Mouse (Mus musculus) naive thymus-derived CD4-positive, alpha-beta T cell, adult 2 months (primary cell): Measurements from ENCODE around the gene Ppara.
A peak's percentile ranks its signal among the peaks of the same experiment; 100 is the strongest.

Experiments
- DNase-seq: peaks from one replicate; pipeline ENCODE4 v3.0.0-alpha.2; 2011; ENCODE audit warnings: low read depth

The Ppara gene

GRCm38 (mm10) chr15:85705013-85705528 lies 29.7 kb upstream of the Ppara start:
- no peak for DNase-seq

- no peak for DNase-seq
Observed at GRCm38 (mm10) chr15:85705566-85706332, 29.0 kb upstream of the Ppara start.

- no peak for DNase-seq
Observed at GRCm38 (mm10) chr15:85706527-85706926, 28.3 kb upstream of the Ppara start.

GRCm38 (mm10) chr15:85707017-85707416 lies 27.8 kb upstream of the Ppara start:
- no peak for DNase-seq

GRCm38 (mm10) chr15:85707458-85708030 lies 27.2 kb upstream of the Ppara start:
- no peak for DNase-seq

GRCm38 (mm10) chr15:85708217-85708616 lies 26.6 kb upstream of the Ppara start:
- DNase-seq, result no peak

- no peak for DNase-seq
Observed at GRCm38 (mm10) chr15:85708843-85709242, 25.9 kb upstream of the Ppara start.

GRCm38 (mm10) chr15:85709268-85709973 lies 25.4 kb upstream of the Ppara start:
- DNase-seq, result peak; percentile 83

- DNase-seq, result peak; percentile 87
Observed at GRCm38 (mm10) chr15:85710179-85710578, 24.6 kb upstream of the Ppara start.

- DNase-seq, result no peak
Observed at GRCm38 (mm10) chr15:85710641-85711580, 23.9 kb upstream of the Ppara start.

GRCm38 (mm10) chr15:85712565-85713168 lies 22.1 kb upstream of the Ppara start:
- DNase-seq, result peak; percentile 53

- no peak for DNase-seq
Observed at GRCm38 (mm10) chr15:85713417-85713816, 21.4 kb upstream of the Ppara start.

- DNase-seq, result no peak
Observed at GRCm38 (mm10) chr15:85715059-85715458, 19.7 kb upstream of the Ppara start.

- peak; percentile 85 for DNase-seq
Observed at GRCm38 (mm10) chr15:85716045-85716444, 18.7 kb upstream of the Ppara start.

GRCm38 (mm10) chr15:85716591-85716990 lies 18.2 kb upstream of the Ppara start:
- no peak for DNase-seq

- no peak for DNase-seq
Observed at GRCm38 (mm10) chr15:85717008-85717407, 17.8 kb upstream of the Ppara start.

GRCm38 (mm10) chr15:85717800-85718199 lies 17.0 kb upstream of the Ppara start:
- DNase-seq, result no peak

- DNase-seq, result no peak
Observed at GRCm38 (mm10) chr15:85719017-85719416, 15.8 kb upstream of the Ppara start.

GRCm38 (mm10) chr15:85720366-85720841 lies 14.4 kb upstream of the Ppara start:
- DNase-seq, result no peak

- no peak for DNase-seq
Observed at GRCm38 (mm10) chr15:85724271-85725165, 10.3 kb upstream of the Ppara start.
